Mouse (Mus musculus): ENCODE data around the gene Neurl3.

Neurl3 gene

GRCm38 (mm10) chr1:36255871-36256640 is 18.4 kb downstream of the Neurl3 start:
- DNase-seq, result no peak

DNA sequence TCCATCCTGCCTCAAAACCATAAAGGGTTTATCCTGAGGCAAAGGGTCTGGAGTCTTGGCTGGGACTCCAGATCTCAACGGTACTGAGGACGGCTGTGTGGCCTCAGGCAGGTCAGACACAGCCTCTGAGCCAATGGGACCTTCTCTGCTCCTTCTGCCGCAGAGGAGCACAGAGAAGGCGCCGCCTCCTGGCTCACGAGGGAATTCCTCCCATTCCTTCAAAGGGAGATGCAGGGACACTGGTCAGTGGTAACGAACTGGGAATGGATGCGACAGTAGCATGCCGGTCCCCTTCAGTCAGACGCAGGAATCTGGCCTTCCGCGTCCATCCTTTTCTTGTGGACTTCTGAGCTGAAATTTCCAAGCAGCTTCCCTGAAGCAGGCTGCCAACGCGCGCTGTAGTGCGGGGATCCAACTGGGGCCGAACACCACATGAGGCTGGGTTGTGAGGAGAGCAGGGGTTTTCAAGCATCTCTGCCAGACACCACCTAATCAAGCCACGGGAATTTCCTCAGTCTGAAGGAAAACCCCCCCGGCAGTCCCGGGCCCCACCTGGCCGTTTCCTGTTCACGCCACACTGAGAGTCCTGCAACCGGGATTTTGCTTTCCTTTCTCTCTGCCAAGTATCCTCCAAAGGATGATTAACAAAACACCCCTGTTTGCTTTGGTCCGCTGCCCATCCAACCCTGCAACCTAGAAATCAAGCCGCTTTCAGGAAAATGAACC is 19.7 kb downstream of the Neurl3 start:
- peak; percentile 76 to 81 for DNase-seq

- peak; percentile 83 to 87 for DNase-seq
These were observed 21.7 kb downstream of the Neurl3 start for GRCm38 (mm10) chr1:36252791-36253190.

GRCm38 (mm10) chr1:36251426-36251825 is 23.1 kb downstream of the Neurl3 start:
- no peak for DNase-seq

DNA sequence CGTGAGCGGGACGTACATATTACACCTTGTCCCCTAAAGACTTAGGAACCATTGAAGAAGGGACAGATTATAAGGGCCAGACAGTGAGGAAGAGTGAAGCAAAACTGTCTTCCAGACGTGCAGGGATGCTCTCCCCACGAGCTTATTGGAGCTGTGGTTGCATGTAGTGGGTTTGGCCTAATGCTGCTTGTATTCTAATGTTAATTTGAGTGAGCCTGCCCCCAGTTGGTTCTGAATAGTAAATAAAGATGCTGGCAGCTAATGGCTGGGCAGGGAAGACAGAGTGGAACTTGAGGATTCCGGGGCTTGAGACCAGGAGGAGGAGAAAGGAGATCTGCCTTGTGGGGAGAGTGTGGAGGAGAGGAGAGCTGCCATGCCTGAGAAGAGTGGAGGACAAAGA is 27.8 kb downstream of the Neurl3 start:
- no peak for DNase-seq

GRCm38 (mm10) chr1:36244828-36245215 is 29.7 kb downstream of the Neurl3 start:
- DNase-seq, result no peak

GRCm38 (mm10) chr1:36244058-36244827 is 30.2 kb downstream of the Neurl3 start, which contains the start of gene Uggt1:
TSS of gene Uggt1 (minus strand) at chr1:36244720.
- peak; percentile 93 to 94 for DNase-seq

GRCm38 (mm10) chr1:36243447-36244057 is 30.9 kb downstream of the Neurl3 start:
- DNase-seq, result no peak

- DNase-seq, result no peak
These were observed 32.5 kb downstream of the Neurl3 start for GRCm38 (mm10) chr1:36241903-36242429.

DNA sequence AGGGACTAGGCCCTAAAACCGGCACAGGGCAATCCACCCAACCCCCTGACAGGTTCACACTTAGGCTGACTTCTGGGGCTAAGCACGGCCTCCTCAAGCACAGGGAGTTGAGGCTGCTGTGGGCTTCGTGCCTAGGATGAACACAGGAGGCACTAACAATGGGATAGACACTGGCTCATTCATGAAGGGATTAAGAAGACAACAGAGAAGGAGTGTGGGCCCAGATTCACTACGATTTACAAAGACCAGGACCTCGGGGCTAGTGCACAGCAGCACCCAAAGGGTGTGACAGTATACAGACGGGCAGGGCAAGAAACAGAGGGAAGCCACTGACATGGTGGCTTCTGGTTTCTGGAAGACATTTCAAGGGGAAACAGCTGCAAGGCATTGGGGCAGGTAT is 34.3 kb downstream of the Neurl3 start:
- no peak for DNase-seq

DNA sequence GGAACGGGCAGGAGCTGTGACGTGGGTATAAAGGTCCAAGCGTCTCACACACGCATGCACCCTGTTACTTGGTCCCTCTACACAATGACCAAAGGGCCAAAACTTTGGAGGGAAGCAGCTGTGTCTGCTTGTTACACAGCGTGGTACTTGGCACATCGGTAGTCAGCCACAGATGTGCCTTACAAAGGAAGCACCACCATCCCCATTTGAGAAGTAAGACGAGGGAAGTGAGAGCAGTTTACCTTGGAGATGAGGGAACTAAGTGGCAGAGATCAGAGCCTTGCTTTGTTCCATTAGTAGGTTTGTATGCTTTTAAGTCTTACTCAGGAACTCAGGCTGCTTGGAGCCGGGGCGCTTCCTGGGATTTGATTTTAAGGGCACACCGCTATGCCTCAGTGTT is 35.1 kb downstream of the Neurl3 start:
- DNase-seq, result no peak

DNA sequence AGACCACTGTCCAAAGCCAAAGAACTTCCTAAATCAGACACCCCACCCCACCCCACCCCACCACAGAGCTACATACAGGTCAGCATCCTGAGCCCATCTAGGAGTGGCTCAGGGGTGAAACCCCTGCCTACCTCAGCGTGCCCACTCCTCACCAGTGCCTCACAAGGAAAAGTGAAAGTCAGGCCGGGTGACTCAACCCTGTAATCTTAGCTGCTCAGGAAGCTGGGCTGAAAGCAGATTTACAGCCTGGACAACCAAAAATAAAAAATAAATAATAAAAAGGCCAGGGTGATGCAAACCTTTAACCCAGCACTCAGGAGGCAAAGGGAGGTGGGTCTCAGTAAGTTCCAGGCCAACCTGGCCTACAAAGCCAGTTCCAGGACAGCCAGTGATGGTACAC is 38.6 kb downstream of the Neurl3 start:
- DNase-seq, result no peak

- DNase-seq, result no peak
These were observed 39.3 kb downstream of the Neurl3 start for GRCm38 (mm10) chr1:36235057-36235639.

DNA sequence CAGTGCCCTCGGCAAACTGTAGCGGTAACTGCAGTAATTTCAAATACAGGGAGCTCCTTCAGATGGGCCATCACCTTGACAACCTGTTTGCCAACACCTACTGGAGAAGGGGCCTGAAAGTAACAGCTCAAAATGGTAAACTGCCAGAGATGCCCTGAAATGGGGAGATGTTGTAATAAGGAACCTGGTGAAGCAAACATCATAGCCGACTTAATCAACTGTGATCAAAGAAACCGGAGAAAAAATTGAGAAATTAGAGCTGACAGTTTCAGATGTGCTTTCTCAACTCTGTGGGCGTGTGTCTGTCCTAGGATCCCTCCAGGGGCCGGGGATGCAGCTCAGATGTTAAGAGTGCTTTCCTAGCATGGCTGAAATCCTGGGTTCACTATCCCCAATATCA is 41.3 kb downstream of the Neurl3 start:
- no peak for DNase-seq

- no peak for DNase-seq
These were observed 43.4 kb downstream of the Neurl3 start for GRCm38 (mm10) chr1:36230919-36231705.

DNA sequence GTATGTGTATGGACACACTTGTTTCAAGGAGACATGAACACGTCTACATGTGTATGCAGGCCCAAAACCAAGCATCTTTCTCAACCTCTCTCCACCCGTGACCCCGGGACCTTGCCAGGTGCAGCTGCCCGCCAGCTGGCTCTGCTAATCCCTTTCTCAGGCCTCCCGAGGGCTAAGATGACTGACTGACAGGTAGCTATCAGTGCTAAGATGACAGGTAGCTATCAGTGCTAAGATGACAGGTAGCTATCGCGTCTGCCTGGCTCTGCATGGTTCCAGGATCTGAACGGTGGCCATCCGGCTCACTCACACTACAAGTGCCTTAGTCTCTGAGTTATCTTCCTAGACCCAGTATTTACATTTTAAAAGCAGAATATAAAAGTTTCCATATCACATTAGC is 46.0 kb downstream of the Neurl3 start:
- DNase-seq, result no peak

GRCm38 (mm10) chr1:36224648-36225047 is 49.8 kb downstream of the Neurl3 start:
- DNase-seq, result no peak

All from cerebellum, postnatal 14 days (tissue).